In the genomic region with DNA sequence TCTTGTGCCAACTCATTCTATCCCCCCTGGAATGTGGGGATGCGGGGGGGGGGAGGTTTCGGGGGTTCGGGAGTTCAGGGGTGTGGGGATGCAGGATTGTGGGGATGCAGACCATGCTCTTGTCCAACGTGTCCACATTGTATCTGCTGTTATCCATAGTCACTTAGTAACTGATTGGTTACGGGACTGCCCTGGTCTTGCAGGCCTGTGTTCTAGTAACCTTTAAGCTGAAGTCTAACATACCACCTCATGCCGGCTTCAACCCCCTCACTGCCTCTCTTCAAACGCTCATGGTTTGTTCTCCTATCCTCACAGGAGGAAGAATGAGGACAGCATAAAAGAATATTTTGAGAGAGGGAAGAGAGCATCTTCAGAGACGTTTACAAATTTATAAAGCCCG, we compare ENCODE assay signal across 9 mouse cellular contexts.
"Had no signal": no experiment of that assay in that cellular context is flagged by ENCODE, and none has a peak within 500 bp of the region (broad histone marks: within the 10 kb centered on the region; RNA-seq: fewer than 3 reads in every experiment).

No protein-coding gene starts in this region.

- H3K9ac ChIP-seq: limb, embryonic 13.5 days; liver, embryonic 12.5 days; liver, embryonic 15.5 days had no signal

- H3K27ac ChIP-seq: limb, embryonic 13.5 days; liver, embryonic 12.5 days; liver, embryonic 15.5 days had no signal

- DNase-seq: kidney, adult 11 months; left cerebral cortex, postnatal 4 days; midbrain, embryonic 14.5 days; thymus, postnatal 25 days had no signal

- H3K36me3 ChIP-seq: limb, embryonic 13.5 days; liver, embryonic 12.5 days; liver, embryonic 15.5 days had no signal

- H3K4me1 ChIP-seq: liver, embryonic 15.5 days had no signal

- H3K27me3 ChIP-seq: limb, embryonic 13.5 days; liver, embryonic 12.5 days; liver, embryonic 15.5 days had no signal

- ATAC-seq: inflammation-experienced regulatory T-cells, adult 6 months had no signal

- H3K4me3 ChIP-seq: limb, embryonic 13.5 days; liver, embryonic 12.5 days; liver, embryonic 15.5 days had no signal

- H3K4me2 ChIP-seq: limb, embryonic 13.5 days; liver, embryonic 15.5 days; midbrain, embryonic 11.5 days had no signal

- H3K9me3 ChIP-seq: limb, embryonic 13.5 days; liver, embryonic 12.5 days; liver, embryonic 15.5 days had no signal
